Mouse (Mus musculus): ENCODE measurements around the gene Tgm3.

The Tgm3 gene

DNA sequence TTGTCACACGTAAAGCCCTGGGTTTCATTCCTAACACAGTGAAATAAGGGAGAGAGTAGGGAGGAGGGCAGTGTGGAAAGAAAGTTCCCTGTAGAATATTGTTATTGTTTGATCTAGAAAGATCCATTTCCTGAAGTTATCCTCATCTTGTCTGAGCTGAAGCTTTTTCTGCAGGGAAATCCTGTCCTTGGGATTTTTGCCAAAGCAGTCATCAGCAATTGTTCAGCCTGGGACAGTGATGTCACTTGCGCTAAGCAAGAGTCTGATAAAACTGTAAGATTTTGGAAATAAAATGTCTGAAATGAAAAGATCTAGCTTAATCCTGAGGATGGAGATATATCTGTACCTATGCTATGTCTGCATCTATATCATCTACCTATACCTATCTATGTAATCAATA lies 58.2 kb downstream of the Tgm3 start:
- DNase-seq (ENCODE audit: low read depth): no peak

Measured in NIH3T3 (cell line).